Mouse (Mus musculus): ENCODE data around the gene C2cd3. TPM values are rescaled to one million over a fixed set of nuclear protein-coding genes. Genes with fewer than 3 reads are reported as not detected.
A peak's percentile ranks its signal among the peaks of the same experiment; 100 is the strongest.

The C2cd3 gene
- polyA plus RNA-seq, 1 experiment from 2014 or later = 8.7 TPM

GRCm38 (mm10) chr7:100402715-100403114 lies 30.7 kb downstream of the C2cd3 start:
- H3K4me2 ChIP-seq = no peak overlapping the region
- no peak overlapping the region for H3K4me3 ChIP-seq (replicated peaks)
- H3K27me3 ChIP-seq = no peaks in the 10 kb centered on the region
- no peak for ATAC-seq (ENCODE audit: insufficient read depth)
- H3K4me1 ChIP-seq (replicated peaks) = no peaks in the 10 kb centered on the region
- H3K36me3 ChIP-seq (replicated peaks) = peaks cover 72% of the 10 kb centered on the region
- 86% methylated on average over 4 of the region's 4 CpGs for WGBS (ENCODE audit: insufficient replicate concordance)
- H3K9me3 ChIP-seq (replicated peaks) = no peaks in the 10 kb centered on the region
- no peak overlapping the region for H3K9ac ChIP-seq
- no peak overlapping the region for H3K27ac ChIP-seq (replicated peaks)

- Histone ChIP-seq H3K36me3 (replicated peaks) (peaks cover 82% of the 10 kb centered on the region), H3K27me3 (no peaks in the 10 kb centered on the region), H3K4me2 (no peak overlapping the region), H3K9me3 (replicated peaks) (no peaks in the 10 kb centered on the region), H3K4me3 (replicated peaks) (no peak overlapping the region), H3K27ac (replicated peaks) (no peak overlapping the region), H3K4me1 (replicated peaks) (no peaks in the 10 kb centered on the region), H3K9ac (no peak overlapping the region)
- 88% methylated on average over 5 of the region's 5 CpGs for WGBS (ENCODE audit: insufficient replicate concordance)
- no peak for ATAC-seq (ENCODE audit: insufficient read depth)
These were observed 35.6 kb downstream of the C2cd3 start for GRCm38 (mm10) chr7:100407677-100408076.

- Histone ChIP-seq H3K36me3 (replicated peaks) (peaks cover 82% of the 10 kb centered on the region), H3K4me1 (replicated peaks) (no peaks in the 10 kb centered on the region), H3K27me3 (no peaks in the 10 kb centered on the region), H3K9me3 (replicated peaks) (no peaks in the 10 kb centered on the region), H3K4me2 (no peak overlapping the region), H3K27ac (replicated peaks) (no peak overlapping the region), H3K9ac (no peak overlapping the region), H3K4me3 (replicated peaks) (no peak overlapping the region)
- no peak for ATAC-seq (ENCODE audit: insufficient read depth)
- WGBS (ENCODE audit: insufficient replicate concordance) = 85% methylated on average over 4 of the region's 4 CpGs
These were observed 36.7 kb downstream of the C2cd3 start for GRCm38 (mm10) chr7:100408684-100409083.

- Histone ChIP-seq H3K36me3 (replicated peaks) (peaks cover 78% of the 10 kb centered on the region), H3K4me2 (no peak overlapping the region), H3K4me3 (replicated peaks) (no peak overlapping the region), H3K9ac (no peak overlapping the region), H3K27me3 (no peaks in the 10 kb centered on the region), H3K4me1 (replicated peaks) (peaks cover 5% of the 10 kb centered on the region; the same call in 1 of the 2 replicates), H3K9me3 (replicated peaks) (no peaks in the 10 kb centered on the region), H3K27ac (replicated peaks) (no peak overlapping the region)
- no peak for ATAC-seq (ENCODE audit: insufficient read depth)
- 76% methylated on average over 3 of the region's 3 CpGs for WGBS (ENCODE audit: insufficient replicate concordance)
These were observed 53.8 kb downstream of the C2cd3 start for GRCm38 (mm10) chr7:100425795-100426194.

GRCm38 (mm10) chr7:100429102-100429501 lies 57.1 kb downstream of the C2cd3 start:
- 48% methylated on average over 3 of the region's 3 CpGs for WGBS (ENCODE audit: insufficient replicate concordance)

GRCm38 (mm10) chr7:100429911-100430310 lies 57.9 kb downstream of the C2cd3 start:
- Histone ChIP-seq H3K27me3 (no peaks in the 10 kb centered on the region), H3K4me1 (replicated peaks) (peaks cover 5% of the 10 kb centered on the region), H3K4me3 (replicated peaks) (no peak overlapping the region), H3K9me3 (replicated peaks) (no peaks in the 10 kb centered on the region), H3K36me3 (replicated peaks) (peaks cover 84% of the 10 kb centered on the region), H3K9ac (no peak overlapping the region), H3K4me2 (no peak overlapping the region), H3K27ac (replicated peaks) (peak overlapping the region; percentile 22)
- ATAC-seq (ENCODE audit: insufficient read depth) = no peak
- WGBS (ENCODE audit: insufficient replicate concordance) = 75% methylated on average over 11 of the region's 11 CpGs

More at GRCm38 (mm10) chr7:100429102-100429501, 57.1 kb downstream of the C2cd3 start:
- no peak for ATAC-seq (ENCODE audit: insufficient read depth)
- Histone ChIP-seq H3K36me3 (replicated peaks) (peaks cover 87% of the 10 kb centered on the region), H3K4me3 (replicated peaks) (no peak overlapping the region), H3K4me1 (replicated peaks) (peaks cover 5% of the 10 kb centered on the region), H3K9ac (no peak overlapping the region), H3K27ac (replicated peaks) (no peak overlapping the region), H3K9me3 (replicated peaks) (no peaks in the 10 kb centered on the region), H3K4me2 (no peak overlapping the region), H3K27me3 (no peaks in the 10 kb centered on the region)

- no peak for ATAC-seq (ENCODE audit: insufficient read depth)
- Histone ChIP-seq H3K27me3 (no peaks in the 10 kb centered on the region), H3K4me3 (replicated peaks) (no peak overlapping the region), H3K36me3 (replicated peaks) (peaks cover 84% of the 10 kb centered on the region), H3K4me2 (no peak overlapping the region), H3K4me1 (replicated peaks) (peaks cover 5% of the 10 kb centered on the region), H3K27ac (replicated peaks) (no peak overlapping the region), H3K9ac (no peak overlapping the region), H3K9me3 (replicated peaks) (no peaks in the 10 kb centered on the region)
- WGBS (ENCODE audit: insufficient replicate concordance) = 71% methylated on average over 5 of the region's 5 CpGs
These were observed 59.1 kb downstream of the C2cd3 start for GRCm38 (mm10) chr7:100431103-100431502.

GRCm38 (mm10) chr7:100433295-100433694 lies 61.3 kb downstream of the C2cd3 start:
- H3K4me1 ChIP-seq (replicated peaks) = peaks cover 5% of the 10 kb centered on the region
- no peak overlapping the region for H3K4me2 ChIP-seq
- H3K4me3 ChIP-seq (replicated peaks) = no peak overlapping the region
- H3K36me3 ChIP-seq (replicated peaks) = peaks cover 86% of the 10 kb centered on the region
- no peaks in the 10 kb centered on the region for H3K27me3 ChIP-seq
- ATAC-seq (ENCODE audit: insufficient read depth) = no peak
- no peaks in the 10 kb centered on the region for H3K9me3 ChIP-seq (replicated peaks)
- 90% methylated on average over 6 of the region's 6 CpGs for WGBS (ENCODE audit: insufficient replicate concordance)
- H3K27ac ChIP-seq (replicated peaks) = no peak overlapping the region
- no peak overlapping the region for H3K9ac ChIP-seq

GRCm38 (mm10) chr7:100443728-100444127 lies 71.7 kb downstream of the C2cd3 start:
- Histone ChIP-seq H3K9ac (no peak overlapping the region), H3K27me3 (no peaks in the 10 kb centered on the region), H3K4me2 (no peak overlapping the region), H3K9me3 (replicated peaks) (no peaks in the 10 kb centered on the region), H3K4me3 (replicated peaks) (no peak overlapping the region), H3K36me3 (replicated peaks) (peaks cover 79% of the 10 kb centered on the region), H3K27ac (replicated peaks) (no peak overlapping the region), H3K4me1 (replicated peaks) (no peaks in the 10 kb centered on the region; the same call in 1 of the 2 replicates)
- ATAC-seq (ENCODE audit: insufficient read depth) = no peak
- WGBS (ENCODE audit: insufficient replicate concordance) = 37% methylated on average over 4 of the region's 4 CpGs

- H3K27me3 ChIP-seq = no peaks in the 10 kb centered on the region
These were observed 74.2 kb downstream of the C2cd3 start for GRCm38 (mm10) chr7:100446271-100446670.

GRCm38 (mm10) chr7:100448530-100448929 lies 76.5 kb downstream of the C2cd3 start:
- Histone ChIP-seq H3K27ac (replicated peaks) (no peak overlapping the region), H3K9ac (no peak overlapping the region), H3K4me2 (no peak overlapping the region), H3K9me3 (replicated peaks) (no peaks in the 10 kb centered on the region), H3K27me3 (no peaks in the 10 kb centered on the region), H3K36me3 (replicated peaks) (peaks cover 86% of the 10 kb centered on the region), H3K4me1 (replicated peaks) (no peaks in the 10 kb centered on the region; the same call in 1 of the 2 replicates), H3K4me3 (replicated peaks) (no peak overlapping the region)
- WGBS (ENCODE audit: insufficient replicate concordance) = 87% methylated on average over 12 of the region's 12 CpGs
- ATAC-seq (ENCODE audit: insufficient read depth) = no peak

More at GRCm38 (mm10) chr7:100446271-100446670, 74.2 kb downstream of the C2cd3 start:
- no peak for ATAC-seq (ENCODE audit: insufficient read depth)
- WGBS (ENCODE audit: insufficient replicate concordance) = 94% methylated on average over 5 of the region's 5 CpGs
- no peak overlapping the region for H3K9ac ChIP-seq
- H3K4me1 ChIP-seq (replicated peaks) = no peaks in the 10 kb centered on the region; the same call in 1 of the 2 replicates
- no peak overlapping the region for H3K4me2 ChIP-seq
- H3K36me3 ChIP-seq (replicated peaks) = peaks cover 84% of the 10 kb centered on the region
- H3K27ac ChIP-seq (replicated peaks) = no peak overlapping the region
- H3K4me3 ChIP-seq (replicated peaks) = no peak overlapping the region
- no peaks in the 10 kb centered on the region for H3K9me3 ChIP-seq (replicated peaks)

- Histone ChIP-seq H3K27me3 (no peaks in the 10 kb centered on the region), H3K4me3 (replicated peaks) (no peak overlapping the region), H3K4me2 (no peak overlapping the region), H3K9ac (no peak overlapping the region), H3K27ac (replicated peaks) (no peak overlapping the region), H3K36me3 (replicated peaks) (peaks cover 86% of the 10 kb centered on the region), H3K9me3 (replicated peaks) (no peaks in the 10 kb centered on the region), H3K4me1 (replicated peaks) (no peaks in the 10 kb centered on the region; the same call in 1 of the 2 replicates)
- no peak for ATAC-seq (ENCODE audit: insufficient read depth)
- 50% methylated on average over 3 of the region's 3 CpGs for WGBS (ENCODE audit: insufficient replicate concordance)
These were observed 77.0 kb downstream of the C2cd3 start for GRCm38 (mm10) chr7:100448985-100449384.

Data from liver, embryonic 15.5 days (tissue).